Mouse (Mus musculus): ENCODE data around the gene Ascl5. TPM values are rescaled to one million over a fixed set of nuclear protein-coding genes. Genes with fewer than 3 reads are reported as not detected.

Ascl5 gene
- total RNA-seq, 2 experiments from 2014 or later: not detected

Other genes with a start within 250 kb of the Ascl5 start
- 1 to 10 TPM in 1 of 2 experiments, under 1 TPM in 1; 0.25 to 5.5 TPM for gene Lad1, start 232.2 kb upstream of the Ascl5 start, total RNA-seq (2021)
- 1 to 10 TPM; 2.4 to 4.2 TPM for gene Tnnt2, start 214.4 kb upstream of the Ascl5 start, total RNA-seq (2021)
- not detected for gene Pkp1, start 131.6 kb upstream of the Ascl5 start, total RNA-seq (2021)
- gene Igfn1, start 44.5 kb upstream of the Ascl5 start, total RNA-seq (2021): 1 to 10 TPM in 1 of 2 experiments, under 1 TPM in 1; 0.28 to 2.4 TPM
- 10 to 100 TPM; 68.3 to 69.2 TPM for gene Tmem9, start 42.7 kb upstream of the Ascl5 start, total RNA-seq (2021)
- 1 to 10 TPM; 6.0 to 9.7 TPM for gene Cacna1s, start 1.9 kb downstream of the Ascl5 start, total RNA-seq (2021)
- gene Kif21b, start 80.6 kb downstream of the Ascl5 start, total RNA-seq (2021): 1 to 10 TPM; 4.1 to 5.8 TPM
- not detected for gene Mroh3, start 162.0 kb downstream of the Ascl5 start, total RNA-seq (2021)
- 1 to 10 TPM in 1 of 2 experiments, under 1 TPM in 1; 0.62 to 4.1 TPM for gene Inava, start 183.5 kb downstream of the Ascl5 start, total RNA-seq (2021)
- gene Gpr25, start 210.1 kb downstream of the Ascl5 start, total RNA-seq (2021): not detected

Measured in adrenal gland, postnatal 4 days (tissue).